Mouse (Mus musculus) small intestine, adult 2 months (tissue): ENCODE measurements around the gene Tdrd1.

Experiments
- CTCF ChIP-seq: fragments of 200-500 bp; IDR thresholded peaks from 2 replicates; pipeline ENCODE4 v1.5.1; 2012; ENCODE audit warnings: low read depth, mild to moderate bottlenecking, control low read depth, inconsistent platforms, low read length, moderate library complexity, mixed read lengths; ENCODE audit not compliant: insufficient replicate concordance, insufficient read length; ENCODE audit errors: extremely low read depth
- POLR2A ChIP-seq: fragments of 200-500 bp; IDR thresholded peaks from 2 replicates; pipeline ENCODE4 v1.6.1; 2012; ENCODE audit warnings: low read depth, mild to moderate bottlenecking, control low read depth, inconsistent platforms, low read length, moderate library complexity

DNA sequence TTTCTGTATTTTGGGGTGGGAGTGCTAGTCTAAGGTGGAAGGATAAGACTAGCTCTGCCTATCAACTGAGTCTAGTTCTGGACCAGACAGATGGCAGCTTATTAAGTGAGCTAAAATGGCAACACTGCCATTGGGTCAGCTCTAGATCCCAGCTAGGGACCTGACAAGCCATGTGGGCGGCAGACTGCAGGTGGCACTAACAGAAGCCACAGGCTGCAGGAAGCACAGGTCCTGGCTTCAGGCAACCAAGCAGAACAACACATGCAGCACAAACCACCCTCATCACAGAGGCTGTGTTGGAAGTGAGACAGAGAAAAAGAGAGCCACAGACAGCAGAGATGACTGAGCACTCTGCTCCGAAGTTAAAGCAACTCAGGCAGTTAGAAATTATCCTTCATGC lies 20.6 kb upstream of the Tdrd1 start:
- TF ChIP-seq CTCF (no peak), POLR2A (no peak)
